Mouse (Mus musculus): ENCODE results near the gene Cdk5r1.

Gene Cdk5r1

DNA sequence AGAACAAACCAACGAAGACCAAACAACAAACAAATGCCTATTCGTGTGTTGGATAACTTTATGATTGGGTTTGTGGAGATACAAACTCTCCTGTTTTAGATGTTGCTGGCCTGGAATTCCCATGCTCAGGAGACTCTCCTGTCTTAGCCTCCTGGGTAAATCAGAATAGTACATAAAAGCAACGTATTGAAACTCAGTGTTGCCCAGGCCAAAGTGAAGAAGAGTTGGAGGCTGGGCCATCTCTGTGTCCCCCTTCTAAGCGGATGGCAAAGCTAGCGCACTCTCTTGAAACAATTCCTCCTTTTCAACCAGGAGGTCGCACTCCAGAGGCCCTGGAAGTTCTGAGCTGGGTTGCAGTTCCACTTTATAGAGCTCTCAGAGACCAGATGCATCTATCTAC lies 26.5 kb downstream of the Cdk5r1 start:
- no peak for DNase-seq (ENCODE audit: low read depth in 2 of 2, low spot score in 2 of 2)

DNA sequence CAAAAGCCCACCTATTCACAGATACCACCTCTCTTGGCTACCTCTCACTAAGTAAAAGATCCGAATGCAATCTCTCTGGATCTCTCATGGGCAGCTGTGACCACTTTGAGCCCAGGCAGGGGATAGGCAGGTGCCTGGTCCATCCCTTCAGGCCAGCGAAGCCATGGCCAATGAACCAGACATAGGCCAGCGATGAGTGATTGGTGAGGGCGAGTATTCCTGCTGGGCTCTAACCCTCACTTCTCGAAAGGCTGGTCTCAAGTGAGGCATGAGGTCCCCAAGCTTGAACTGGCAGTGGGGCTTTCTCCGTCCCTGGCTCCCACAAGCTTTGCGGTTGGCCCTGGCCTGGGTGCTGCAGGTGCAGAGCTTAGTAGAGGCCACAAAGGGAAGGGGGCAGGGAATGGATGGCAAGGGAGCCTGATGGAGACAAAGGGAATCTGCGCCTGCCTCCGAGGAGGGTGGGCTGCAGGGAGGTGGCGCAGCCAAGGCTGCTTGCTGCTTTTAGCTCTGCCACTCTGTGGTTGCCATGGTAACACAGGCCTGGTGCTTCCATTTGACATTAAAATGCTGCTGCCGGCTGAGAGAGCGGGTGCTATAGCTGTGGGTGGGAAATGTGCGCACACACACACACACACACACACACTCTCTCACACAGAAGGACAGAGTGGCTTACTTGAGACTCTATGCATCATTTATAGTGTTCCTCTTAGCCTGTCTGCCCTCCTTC lies 27.1 kb downstream of the Cdk5r1 start:
- DNase-seq (ENCODE audit: low read depth in 2 of 2, low spot score in 2 of 2) = no peak

DNA sequence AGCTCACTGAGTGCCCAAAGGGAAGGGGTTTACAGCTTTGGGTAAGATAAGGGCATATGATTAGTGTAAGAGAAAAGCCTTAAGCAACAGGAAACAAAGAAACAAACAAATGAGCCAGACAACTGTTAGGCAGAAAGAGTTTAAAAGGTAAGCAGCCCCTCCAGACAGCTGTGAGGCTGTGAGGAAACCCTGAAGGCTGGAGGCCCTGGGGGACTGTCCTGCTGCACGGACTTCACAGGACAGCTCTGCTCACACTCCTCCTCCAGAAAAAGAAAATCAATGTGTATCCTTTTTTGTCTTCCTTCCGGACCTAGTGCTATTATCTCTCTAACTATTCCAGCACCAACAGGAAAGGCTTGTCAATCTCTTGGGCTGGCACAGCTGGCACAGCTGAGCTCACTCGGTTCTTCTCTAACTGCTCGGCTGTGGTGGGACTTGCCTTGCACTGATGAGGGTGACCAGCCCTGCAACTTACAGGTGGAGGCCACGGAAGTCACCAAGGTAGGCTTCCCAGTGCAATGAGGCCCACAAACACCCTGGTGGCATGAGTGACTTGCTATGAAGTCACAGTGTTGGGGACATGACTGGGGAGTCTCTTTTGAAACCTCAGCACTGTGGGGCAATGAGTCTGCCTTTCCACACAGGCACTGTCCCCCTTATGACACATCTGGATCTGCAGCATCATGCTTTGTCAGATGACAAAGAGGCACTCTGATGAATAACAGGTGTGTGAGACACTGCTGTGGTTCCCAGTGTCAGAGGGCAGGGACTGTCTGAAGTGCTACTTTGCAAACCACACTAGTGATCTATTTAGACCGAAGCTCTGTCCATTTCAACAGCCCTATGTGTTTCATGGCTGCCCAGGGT lies 27.9 kb downstream of the Cdk5r1 start:
- DNase-seq (ENCODE audit: low read depth in 2 of 2, low spot score in 2 of 2) = no peak

DNA sequence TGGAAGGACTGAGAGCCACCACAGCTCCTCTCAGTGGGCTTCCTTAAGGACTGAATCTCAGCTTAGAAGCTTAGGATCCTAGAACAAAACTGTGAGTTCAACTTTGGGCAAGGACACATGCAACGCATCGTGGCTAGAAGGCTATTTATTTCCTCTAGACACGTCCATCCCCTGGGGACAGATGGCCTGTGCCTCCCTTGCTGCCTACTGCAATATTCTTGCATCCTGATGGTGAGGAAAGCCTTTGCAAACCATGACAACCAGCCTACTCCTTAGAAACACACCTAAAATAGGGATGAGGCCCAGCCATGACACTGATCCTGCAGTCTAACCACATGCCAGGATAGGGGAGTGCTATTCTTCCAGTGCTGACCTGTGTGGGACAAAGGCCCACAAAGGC lies 28.8 kb downstream of the Cdk5r1 start:
- DNase-seq (ENCODE audit: low read depth in 2 of 2, low spot score in 2 of 2) = no peak

DNA sequence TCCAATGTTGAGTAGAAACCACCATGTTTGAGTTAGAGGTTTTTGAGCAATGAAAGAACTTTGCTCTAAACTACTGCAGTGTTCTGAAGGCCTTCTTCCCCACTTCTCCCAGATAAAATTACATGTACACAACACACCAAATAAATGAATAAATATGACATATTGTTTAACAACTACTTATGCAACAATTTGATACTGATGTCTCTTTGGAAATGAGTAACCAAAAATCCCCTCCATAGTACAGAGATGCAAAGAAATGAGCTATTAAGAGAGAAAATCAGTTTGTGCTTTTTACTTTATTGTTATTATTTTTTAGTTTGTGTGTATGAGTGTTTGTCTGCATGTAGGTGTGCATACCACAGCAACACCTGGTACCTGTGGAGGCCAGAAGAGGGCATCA lies 29.7 kb downstream of the Cdk5r1 start:
- no peak for DNase-seq (ENCODE audit: low read depth in 2 of 2, low spot score in 2 of 2)

DNA sequence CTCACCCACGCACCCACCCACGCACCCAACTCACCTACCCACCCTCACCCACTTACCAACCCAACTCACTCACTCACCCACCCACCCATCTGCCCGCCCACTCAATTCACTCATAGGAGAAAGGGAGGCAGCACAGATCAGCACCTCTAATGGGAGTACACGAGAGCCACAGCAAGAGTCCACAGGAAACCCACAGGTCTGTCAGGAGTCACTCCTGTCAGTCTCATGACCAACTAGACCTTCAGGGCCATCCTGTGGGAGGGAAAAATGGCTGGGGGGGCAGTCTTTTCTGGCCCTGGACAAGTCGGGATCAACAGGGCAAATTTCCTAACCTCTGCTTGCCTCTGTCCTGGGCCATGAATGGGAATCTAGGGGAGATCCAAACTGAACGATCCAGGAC lies 31.0 kb downstream of the Cdk5r1 start:
- no peak for DNase-seq (ENCODE audit: low read depth in 2 of 2, low spot score in 2 of 2)

DNA sequence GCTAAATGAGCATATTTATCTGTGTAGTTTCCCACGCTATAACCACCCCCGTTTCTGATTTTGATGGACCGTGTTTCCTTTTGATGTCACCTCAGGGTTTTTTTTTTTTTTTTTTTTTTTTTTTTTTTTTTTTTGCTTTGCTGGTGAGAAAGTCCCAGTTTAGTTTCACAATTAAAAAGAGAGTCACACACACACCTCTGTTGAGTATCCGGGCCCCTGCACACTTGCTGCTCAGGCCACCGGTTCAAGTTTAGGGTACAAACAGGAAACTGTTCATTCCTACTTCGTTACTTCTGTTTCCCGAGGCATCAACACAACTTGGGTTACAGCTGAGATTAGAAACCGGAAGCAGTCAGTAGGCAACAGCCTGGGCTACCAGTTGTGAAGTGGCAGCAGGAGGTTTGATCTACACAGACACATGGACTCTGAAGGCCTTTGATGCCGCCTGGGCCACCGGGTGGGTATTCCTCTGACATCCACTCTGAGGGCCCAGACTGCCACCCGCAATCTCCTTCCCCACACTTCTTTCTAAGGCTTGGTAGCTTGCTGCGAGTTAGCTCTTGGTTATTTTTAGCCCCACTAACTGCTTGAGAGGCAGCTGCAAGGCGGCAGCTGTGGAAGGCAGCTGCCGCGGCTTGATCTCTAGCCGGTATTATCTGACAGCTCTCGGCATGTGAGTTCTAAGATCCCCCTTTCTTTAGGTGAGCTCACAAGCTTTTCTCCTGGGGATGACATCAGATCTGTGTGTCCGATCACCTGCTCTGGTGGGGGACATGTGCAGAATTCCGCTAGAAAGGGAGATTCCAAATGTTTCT lies 31.7 kb downstream of the Cdk5r1 start:
- peak; percentile 60 to 70 for DNase-seq (ENCODE audit: low read depth in 2 of 2, low spot score in 2 of 2)

DNA sequence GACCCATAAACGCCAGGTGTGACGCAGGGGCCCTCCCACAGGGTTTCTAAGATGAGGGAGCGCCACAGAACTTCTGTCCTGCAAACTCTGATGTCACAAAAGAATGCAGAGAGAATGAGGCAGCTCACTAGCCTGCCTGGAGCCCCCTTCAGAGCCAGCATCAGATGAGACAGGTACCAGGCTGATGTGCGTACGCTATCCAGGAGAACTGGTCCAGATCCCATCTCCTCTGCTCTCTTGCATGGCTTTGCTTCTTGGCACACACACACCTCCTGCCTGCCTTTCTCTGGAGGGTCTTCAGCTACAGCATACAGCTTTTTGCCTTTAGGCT lies 32.3 kb downstream of the Cdk5r1 start:
- no peak for DNase-seq (ENCODE audit: low read depth in 2 of 2, low spot score in 2 of 2)

DNA sequence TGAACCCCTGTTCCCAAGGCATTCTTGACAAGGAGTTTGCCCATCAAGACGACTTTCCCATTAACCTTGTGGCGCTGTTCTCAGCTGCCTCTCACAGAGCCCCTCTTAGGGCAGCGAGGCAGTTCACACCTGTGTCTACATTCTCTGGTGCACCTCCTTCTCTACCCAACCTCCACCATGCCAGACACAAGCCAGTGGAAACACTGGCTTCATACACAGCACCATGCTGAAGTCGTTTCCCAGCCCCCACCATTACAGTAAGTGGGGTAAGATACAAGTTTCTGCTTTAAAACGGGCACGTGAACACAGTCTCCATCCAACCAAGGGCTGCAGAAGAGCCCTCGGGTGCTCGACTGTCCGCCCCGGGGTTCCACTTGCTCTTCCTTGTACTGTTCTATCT lies 33.3 kb downstream of the Cdk5r1 start:
- no peak for DNase-seq (ENCODE audit: low read depth in 2 of 2, low spot score in 2 of 2)

DNA sequence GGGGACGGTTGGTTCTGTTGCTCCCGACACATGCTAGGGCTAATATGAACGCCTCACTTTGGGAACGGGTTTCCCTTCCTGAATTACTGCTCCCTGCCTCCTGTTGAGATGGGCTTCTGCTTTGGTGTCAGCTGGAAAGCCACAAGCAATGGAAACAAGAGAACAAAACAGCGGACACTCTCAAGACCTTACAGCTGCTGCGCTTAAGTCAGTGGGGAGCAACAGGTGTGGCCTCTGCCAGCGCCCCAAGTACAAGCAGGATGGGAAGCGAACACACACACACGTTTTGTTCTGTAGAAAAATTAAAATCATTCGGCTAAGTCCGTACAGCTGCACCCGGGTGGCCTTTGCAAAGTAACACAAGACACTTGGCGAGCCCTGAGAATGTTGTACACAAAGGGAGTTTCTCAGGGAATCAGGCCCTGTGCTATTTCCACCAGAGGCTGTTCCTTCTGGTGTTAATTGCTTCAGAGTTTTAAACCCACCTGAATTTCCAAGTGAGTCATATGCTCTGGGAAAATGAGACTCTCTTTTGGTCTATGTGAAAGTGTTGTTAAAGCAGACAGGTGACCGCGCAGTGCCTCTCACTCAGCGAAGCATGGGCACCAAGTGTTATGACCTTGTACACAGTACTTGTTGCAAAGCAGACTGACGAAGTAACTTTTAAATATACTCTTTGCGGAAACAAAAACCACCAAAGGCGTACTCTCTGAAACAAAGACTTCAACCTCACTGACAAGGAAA lies 35.7 kb downstream of the Cdk5r1 start:
- no peak for DNase-seq (ENCODE audit: low read depth in 2 of 2, low spot score in 2 of 2)

DNA sequence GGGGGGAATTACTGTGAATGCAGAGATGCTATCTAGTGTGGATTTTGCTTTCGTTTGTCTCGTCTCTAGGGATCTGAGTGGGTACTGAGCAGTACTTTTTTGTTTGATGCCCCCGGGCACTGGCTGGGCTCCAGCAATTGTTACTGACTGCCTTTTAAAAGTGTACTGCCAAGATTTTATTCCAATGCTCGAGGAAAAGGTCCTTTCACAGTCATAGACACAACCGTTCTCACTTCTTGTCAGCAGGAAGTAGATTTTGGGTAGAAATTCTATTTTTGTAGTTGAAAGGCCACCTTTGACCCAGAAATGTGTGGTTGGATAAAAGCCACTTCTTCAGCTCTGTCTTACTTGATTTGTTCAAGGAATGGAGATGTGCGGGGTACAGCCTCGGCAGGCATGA lies 37.0 kb downstream of the Cdk5r1 start:
- peak in 1 of 2 experiments; percentile 12 for DNase-seq (ENCODE audit: low read depth in 2 of 2, low spot score in 2 of 2)

DNA sequence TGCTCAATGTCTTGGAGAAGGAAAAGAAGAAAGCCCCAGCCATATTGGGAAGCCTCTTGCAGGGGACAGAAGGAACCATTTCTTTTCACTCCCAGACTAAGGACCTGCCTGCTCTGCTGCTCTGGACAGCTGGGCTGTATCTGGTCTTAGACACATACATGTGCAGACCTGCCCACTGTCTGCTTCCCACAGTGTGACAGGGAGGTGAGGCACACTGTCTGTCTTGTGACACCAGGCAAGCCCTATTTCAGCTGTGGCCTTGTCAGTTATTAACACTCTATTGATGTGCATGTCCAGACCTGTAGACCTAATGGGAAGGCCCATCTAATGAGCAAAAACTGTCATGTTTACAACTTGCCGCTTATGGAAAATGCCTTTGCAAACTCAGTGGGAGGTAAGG lies 38.5 kb downstream of the Cdk5r1 start:
- DNase-seq (ENCODE audit: low read depth in 2 of 2, low spot score in 2 of 2) = no peak

DNA sequence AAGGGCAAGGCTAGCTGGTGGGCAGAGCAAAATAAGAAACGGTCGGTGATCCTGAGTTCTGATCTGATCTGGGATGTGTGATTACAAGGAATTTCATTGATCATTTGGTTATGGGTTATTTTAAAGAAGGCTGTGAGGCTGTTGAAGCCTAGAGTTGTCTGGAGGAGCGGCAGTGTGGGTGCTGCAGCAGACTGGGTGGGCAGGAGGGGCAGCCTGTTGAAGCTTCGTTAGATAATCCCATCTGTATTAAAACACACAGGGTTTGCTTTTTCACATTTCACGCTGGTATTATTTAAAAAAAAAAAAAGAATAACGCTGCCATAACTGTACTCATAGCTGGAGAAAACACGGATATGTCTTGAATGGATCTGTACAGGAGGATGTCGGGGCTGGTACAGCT lies 39.1 kb downstream of the Cdk5r1 start:
- no peak for DNase-seq (ENCODE audit: low read depth in 2 of 2, low spot score in 2 of 2)

DNA sequence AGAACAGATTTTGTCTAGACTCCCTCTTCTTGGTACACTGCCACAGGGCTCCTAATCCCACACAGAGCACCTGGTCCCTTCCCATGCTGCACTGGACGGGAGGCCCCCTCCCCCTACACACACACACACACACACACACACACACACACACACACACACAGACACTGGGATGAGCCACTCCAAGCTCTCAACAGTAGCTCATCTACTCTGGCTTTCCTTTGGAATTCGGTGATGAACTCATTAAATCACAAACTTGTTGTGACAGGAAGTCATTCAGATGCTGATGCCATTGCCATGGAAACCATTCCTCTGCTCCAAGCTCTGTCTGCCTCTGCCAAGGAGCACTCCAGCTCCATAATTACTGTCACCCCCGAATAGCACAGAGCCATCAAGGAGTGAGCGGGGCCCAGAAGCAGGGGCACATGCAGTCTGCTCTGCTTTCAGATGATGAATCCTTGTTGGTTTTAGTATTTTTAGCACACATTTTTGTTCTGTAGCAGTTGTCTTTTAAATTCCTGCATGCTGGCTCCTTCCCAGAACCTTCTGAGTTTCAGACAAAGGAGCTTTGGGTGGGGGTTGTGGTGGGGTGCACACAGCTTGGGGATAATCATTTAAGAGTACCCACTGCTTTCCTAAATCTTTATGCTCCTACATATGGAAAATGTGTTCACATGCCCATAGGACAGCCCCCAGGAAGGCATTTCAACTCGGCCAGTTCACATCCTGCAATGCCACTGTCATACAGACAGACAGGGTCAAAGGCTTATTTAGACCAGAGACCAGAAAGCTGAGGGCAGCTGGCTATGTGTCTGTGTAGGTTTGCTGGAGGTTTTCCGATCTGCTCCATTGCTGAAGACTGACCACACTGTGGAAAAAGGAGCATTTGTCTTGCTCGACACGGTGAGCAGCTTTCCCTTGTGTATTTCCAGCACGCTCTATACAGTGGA lies 41.9 kb downstream of the Cdk5r1 start:
- no peak for DNase-seq (ENCODE audit: low read depth in 2 of 2, low spot score in 2 of 2)

DNA sequence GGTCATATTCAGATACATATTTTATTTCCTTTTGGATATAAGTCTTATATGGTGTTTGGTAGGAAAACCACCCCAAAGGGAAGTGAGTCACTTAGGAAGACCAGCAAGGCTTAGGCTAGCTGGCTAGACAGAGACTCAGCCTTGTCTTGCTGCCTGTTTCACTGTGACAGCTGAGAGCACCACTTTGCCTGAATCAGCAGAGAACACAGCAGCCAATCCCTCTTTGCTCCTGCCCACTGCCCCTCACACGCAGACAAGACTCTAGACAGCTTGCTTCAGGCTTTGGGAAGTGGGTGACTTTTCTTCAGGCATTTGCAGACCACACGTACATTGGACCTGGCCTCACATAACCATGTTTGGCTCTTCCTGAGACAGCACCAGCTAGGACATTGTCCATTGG lies 44.3 kb downstream of the Cdk5r1 start:
- no peak for DNase-seq (ENCODE audit: low read depth in 2 of 2, low spot score in 2 of 2)

DNA sequence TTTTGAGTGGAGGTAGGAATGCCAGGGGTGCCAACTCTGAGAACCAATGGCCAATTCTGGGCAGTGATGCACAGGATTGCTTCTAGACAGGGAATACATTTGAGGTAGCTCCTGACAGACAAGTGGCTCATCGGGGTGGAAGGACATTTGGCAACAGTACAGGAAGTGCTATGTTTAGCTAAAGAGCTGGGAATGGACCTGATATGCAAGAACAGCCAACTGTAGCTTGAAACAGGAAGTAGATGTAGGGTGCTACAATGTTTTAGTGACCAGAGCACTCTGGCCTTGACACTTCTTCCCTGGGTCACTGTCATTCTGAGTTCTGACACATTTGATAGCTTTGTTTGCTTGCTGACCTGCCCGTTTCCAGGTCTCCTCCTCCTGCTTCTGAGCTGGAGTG lies 46.0 kb downstream of the Cdk5r1 start:
- DNase-seq (ENCODE audit: low read depth in 2 of 2, low spot score in 2 of 2) = no peak

DNA sequence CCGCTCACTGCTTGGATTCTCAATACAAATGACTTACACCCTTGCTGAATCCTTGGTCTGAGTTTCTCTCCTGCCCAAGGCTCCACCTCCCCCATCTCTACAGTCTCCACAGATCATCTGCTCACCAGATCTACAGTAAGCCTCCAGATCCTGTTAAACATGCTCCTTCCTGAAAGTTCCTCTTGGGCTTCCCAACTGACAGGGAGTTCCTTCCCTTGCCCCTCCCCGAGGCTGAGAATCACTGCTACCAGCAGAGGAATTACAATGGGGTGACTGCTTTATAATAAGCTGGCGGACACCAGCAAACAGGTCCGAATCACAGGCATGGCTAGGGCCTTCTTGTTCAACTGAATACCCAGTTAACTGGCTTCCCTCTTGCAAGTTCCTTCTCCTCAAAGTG lies 46.6 kb downstream of the Cdk5r1 start:
- DNase-seq (ENCODE audit: low read depth in 2 of 2, low spot score in 2 of 2) = no peak

DNA sequence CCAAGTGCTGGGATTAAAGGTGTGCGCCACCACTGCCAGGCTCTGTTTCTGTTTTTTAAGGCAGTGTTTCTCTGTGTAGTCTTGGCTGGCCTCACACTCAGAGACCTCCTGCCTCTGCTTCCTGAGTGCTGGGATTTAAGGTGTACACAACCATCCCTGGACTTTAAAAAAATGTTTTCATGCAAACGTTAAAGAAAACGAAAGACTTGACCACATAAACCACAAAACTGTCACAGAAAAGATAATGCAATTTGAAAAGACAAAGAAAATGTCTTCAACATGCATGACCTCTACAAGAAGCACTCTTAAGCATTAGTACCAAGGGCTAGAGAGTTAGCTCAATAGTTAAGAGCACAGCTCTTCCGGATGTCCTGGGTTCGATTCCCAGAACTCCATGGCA lies 47.4 kb downstream of the Cdk5r1 start:
- DNase-seq (ENCODE audit: low read depth in 2 of 2, low spot score in 2 of 2) = no peak

DNA sequence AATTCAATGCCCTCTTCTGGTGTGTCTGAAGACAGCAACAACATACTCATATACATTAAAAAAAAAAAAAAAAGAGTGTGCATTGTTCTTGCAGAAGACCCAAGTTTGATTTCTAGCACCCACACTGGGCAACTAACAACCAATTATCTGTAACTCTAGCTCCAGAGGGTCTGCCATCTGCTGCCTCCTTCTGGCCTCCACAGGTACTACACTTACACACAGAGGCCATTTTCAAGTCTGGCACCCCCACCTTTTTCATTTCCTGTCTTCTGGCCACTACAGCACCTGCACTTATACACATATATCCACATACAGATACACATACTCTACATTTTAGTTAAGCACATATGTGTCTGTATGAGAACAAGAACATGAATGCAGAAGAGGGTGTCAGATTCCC lies 50.9 kb downstream of the Cdk5r1 start:
- DNase-seq (ENCODE audit: low read depth in 2 of 2, low spot score in 2 of 2) = peak in 1 of 2 experiments; percentile 21

DNA sequence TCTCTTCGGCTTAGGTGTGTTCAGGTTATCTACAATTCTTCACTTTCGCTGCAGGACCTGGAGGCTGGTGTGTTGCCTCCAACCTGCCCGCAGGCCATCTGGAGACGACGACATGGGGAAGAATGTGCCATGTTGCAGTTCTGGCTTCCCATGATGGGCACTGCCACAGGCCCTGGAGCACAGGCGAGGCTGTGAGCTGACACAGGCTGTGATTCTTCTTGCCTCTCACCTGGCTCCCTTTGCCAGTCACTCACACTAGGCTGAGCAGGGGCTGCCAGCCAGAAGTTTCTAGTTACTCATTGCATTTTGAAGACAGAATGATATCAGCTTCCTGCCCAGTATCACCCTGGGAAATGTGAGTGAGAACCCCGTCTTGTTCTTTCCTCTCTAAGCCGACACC lies 52.3 kb downstream of the Cdk5r1 start:
- DNase-seq (ENCODE audit: low read depth in 2 of 2, low spot score in 2 of 2) = no peak

All from CD8-positive naive resting alpha-beta T cell, adult 2 months (primary cell).